Mouse (Mus musculus) natural killer cell, adult 2 months (primary cell): Measurements from ENCODE around the gene Ulk2.

ENCODE experiments used
- DNase-seq, 2 experiments: peaks; one replicate each; pipeline ENCODE4 v3.0.0; 2022; ENCODE audit warnings: low spot score in 2 of 2

Ulk2 gene

DNA sequence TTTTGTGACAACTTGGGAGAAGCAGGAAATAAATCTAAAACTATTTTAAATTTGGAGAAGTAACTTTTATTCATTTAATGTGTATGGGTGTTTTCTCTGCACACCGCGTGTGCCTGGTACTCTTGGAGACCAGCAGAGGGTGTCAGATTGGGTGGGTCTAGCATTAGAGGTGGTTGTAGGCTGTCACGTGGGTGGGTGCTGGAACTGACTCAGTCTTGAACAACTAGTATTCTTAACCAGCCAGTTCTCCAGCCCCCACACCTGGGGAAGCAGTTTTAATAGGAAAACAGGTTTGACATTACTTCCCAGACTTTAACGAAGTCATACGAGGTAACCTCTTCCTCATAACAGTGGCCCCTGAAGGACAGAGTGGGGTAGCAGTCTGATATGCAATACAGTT lies 94.4 kb downstream of the Ulk2 start:
- DNase-seq, result peak; percentile 24 to 48

DNA sequence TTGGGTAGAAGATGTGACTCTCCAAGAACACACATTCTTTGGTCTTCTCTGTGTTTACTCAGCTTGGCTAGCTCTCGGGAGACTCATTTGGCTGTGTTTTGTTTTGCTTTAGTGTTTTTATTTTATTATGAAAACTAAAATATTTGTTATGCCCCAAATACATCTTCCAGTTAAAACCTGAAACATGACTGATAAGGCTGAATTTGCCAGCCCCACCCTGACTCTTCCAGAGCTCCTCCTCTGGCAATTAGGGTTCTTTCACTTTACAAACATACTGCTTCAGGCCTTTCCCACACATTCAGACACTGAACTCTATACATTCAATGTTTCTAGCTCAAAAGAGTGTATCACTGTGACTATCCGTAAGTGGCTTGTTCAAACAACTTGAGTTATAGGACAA lies 97.7 kb downstream of the Ulk2 start:
- DNase-seq, result no peak

DNA sequence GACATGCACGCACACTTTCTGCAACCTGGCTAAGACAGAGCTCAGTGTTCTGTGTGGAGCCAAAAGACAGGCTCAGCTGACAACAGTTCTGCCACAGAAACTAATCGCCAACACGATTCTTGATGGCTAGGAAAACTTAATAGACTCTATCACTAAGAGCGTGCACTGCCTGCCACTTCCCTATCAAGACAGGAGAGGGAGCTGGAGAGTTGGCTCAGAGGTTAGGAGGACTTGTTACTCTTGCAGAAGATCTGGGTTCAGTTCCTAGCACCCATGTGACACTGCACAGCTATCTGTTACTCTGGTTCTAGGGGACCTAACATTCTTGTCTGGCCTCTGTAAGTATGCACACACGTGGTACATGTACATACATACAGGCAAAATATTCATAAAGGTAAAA lies 103.3 kb downstream of the Ulk2 start:
- DNase-seq, result no peak

DNA sequence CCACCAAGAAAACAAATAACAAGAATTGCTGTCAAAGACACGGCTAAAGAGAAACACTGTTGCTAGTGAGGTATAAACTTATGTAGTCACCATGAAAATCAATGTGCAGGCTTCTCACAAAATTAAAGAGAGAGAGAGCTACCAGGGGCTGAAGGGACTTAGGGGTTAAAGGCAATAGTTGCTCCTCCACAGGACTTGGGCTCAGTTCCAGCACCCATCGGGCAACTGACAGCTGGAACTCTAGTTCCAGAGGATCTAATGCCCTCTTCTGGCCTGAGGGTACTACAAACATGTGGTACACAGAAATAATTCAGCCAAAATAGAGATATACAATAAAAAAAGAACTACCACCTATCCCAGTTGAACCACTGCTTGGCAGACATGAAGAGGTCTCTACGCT lies 107.7 kb downstream of the Ulk2 start:
- no peak for DNase-seq

DNA sequence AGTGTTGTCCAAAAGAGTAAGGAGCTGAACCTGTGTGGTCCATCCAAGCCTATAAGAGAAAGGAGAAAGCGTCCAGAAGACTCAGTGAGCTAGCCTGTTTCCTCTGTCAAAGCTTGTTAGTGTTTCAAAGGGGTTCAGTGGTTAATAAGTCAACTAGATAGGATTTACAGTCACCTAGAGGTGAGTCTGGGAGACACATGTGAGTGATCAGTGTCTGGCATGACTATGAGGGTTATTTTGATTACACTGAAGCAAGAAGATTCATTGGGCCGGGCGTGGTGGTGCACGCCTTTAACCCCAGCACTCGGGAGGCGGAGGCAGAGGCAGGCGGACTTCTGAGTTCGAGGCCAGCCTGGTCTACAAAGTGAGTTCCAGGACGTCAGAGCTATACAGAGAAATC lies 109.1 kb downstream of the Ulk2 start:
- DNase-seq, result no peak

DNA sequence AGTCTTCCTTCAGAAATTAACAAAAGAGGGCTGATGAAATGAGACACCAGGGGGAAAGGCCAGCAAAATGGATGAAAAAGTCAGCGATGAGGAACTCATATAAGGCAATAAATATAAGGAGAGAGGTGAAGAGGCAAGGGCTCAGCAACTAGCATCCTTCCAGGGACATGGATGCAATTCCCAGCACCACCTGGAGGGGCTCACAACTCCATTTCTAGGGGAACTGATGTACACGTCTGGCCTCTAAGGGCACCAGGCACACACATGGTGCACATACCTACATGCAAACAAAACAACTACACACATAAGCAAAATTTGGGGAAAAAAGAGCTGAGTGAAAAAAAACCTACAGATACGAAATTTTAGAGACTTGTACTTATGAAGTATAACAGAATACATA lies 110.4 kb downstream of the Ulk2 start:
- no peak for DNase-seq

DNA sequence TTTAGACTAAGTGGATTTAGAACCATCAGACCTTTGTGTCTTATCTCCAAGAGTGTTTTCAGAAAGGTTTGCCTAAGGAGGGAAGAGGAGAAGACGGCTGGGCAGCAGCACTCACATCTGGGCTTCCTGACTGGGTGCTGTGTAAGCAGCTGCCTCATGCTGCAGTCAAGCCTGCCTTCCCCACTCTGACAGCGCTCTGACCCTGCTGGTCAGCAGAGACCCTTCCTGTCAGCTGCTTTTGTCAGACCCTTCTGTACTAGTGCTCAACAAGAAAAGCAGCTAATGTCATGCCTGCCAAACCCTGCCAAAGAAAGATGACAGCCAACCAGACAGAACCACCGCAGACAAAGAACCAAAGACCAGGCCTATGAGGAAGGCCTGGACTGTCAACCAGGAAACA lies 111.1 kb downstream of the Ulk2 start:
- DNase-seq, result no peak

DNA sequence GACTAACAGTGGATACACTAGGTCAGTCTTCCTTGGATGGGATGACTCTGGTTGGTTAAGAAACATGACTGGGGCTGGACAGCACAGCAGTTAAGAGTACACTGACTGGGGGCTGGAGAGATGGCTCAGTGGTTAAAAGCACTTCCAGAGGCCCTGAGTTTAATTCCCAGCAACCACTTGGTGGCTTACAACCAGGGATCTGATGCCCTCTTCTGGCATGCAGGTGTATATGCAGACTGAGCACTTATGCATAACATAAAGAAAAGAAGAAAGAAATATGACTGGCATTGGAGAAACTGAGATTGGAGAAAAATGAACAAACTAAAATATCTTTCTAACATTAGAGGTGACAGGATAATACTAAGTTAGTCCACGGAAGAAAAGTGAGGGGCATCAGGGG lies 114.4 kb downstream of the Ulk2 start:
- no peak for DNase-seq

DNA sequence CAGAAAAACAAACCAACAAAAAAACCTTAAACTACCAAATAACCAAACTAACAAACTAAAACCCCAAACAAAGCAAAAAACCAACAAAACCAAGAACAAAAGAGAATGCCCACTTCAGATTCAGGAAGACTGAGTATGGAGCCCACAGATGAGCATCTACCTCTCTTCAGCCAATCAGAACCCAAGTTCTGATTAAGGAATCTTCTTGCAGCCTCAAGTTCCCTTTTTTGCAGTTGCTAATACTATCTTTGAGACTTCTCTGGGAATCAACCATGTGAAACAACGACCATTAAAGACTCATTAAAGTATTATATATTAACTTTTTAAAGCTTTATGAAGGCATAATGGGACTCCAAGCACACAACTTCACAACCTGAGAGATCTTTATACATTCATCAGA lies 117.6 kb downstream of the Ulk2 start:
- no peak for DNase-seq

DNA sequence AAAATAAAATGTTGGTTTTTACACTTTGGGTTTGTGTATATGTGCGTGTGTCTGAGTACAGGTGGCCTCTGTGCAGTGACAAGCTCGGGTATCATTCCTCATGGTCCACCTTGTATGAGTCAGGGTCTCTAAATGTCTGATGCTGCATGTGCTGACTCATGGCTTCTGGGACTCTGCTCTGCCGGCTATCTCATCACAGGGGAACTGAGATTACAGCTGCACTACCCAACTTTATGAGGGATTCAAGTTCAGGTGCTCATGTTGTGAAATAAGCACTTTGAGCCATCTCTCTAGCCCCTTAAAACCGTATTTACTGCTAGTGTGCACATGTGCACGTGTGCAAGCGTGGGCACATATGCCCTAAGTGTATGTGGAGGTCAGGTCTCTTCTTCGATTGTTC lies 122.2 kb downstream of the Ulk2 start:
- no peak for DNase-seq

DNA sequence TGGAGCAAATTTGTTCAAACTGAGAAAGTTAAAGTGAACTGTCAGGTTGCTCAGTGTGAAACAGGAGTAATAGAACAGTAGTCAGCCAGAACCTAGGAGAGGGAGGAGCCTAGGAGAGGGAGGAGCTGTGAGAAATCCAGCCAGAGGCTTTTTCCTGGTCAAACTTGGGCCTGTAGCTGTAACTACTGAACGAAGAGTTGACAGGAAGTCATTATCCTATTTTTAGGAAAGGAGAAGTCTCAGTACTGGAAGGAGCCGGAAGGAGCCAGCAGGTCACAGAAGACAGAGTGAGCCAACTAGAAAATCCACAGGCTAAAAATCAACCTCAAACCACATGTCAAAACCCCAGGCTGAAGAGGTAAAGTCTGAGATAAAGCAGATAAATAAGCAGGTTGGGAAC lies 126.8 kb downstream of the Ulk2 start:
- DNase-seq, result no peak
